Comparison of ENCODE assay signal across 34 mouse cellular contexts in the genomic region with DNA sequence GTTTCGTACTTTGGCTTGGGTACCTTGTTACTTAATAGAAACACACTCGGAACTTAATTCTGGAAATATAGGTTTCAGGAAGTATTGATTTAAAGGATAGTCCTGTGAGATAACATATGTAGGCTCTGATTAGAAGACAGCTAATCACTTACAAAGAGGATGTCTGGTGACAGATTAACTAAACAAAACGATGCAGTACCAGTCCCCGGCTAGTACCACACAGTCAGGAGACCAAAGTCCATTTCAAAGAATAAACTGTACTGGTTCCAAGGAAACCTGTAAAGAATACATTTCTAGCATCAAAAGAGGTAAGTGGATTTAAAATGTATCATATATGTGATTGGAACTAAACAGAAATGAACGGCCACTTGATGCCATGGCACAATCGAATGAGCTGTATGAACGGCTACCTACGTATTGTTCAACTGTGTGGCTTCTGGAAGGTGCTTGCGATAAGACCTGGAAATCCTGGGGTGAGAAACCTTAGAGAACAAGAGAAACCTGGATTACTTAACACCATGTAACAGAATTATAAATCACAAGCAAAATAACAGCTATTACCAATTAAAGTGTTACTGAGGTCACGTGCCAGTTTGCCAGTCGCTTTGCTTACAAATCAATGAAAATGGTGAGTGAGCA. TPM values are rescaled to one million over a fixed set of nuclear protein-coding genes. Genes with fewer than 3 reads are reported as not detected.
DNase-seq lines count a peak whose midpoint lies in the region; ATAC-seq and TF ChIP-seq lines count a peak whose summit lies in the region.
"Had no signal": no experiment of that assay in that cellular context is flagged by ENCODE, and none has a peak within 500 bp of the region (broad histone marks: within the 10 kb centered on the region; RNA-seq: fewer than 3 reads in every experiment).

A gene (plus strand): TSS at position 220 of the 639 bp plus-strand sequence.

- H3K36me3 ChIP-seq in kidney, embryonic 15.5 days, result no peaks in the 10 kb centered on the region
- H3K36me3 ChIP-seq in intestine, embryonic 14.5 days (ENCODE audit: control insufficient read depth, insufficient read depth, low read length), result no peaks in the 10 kb centered on the region
- no peaks in the 10 kb centered on the region for H3K36me3 ChIP-seq in intestine, embryonic 16.5 days (ENCODE audit: control insufficient read depth, insufficient read depth, low read length)
- H3K36me3 ChIP-seq in liver, embryonic 14.5 days (replicated peaks; ENCODE audit: control insufficient read depth, insufficient read depth, low read depth), result no peaks in the 10 kb centered on the region
- H3K36me3 ChIP-seq: embryonic facial prominence, embryonic 12.5 days; G1E; heart, embryonic 15.5 days; hindbrain, embryonic 13.5 days; limb, embryonic 12.5 days; midbrain, embryonic 15.5 days; neural tube, embryonic 12.5 days; stomach, embryonic 15.5 days had no signal

- 0 out of 2 replicates have a peak, but pooled peaks have one; percentile 43 for ATAC-seq in kidney, embryonic 15.5 days (replicated peaks; ENCODE audit: low FRiP score)
- ATAC-seq in intestine, embryonic 14.5 days (replicated peaks; ENCODE audit: low FRiP score, low TSS enrichment, low read depth), result peak; percentile 71; the same call in 1 of the 2 replicates
- ATAC-seq in intestine, embryonic 16.5 days, result peak; percentile 98
- ATAC-seq in liver, embryonic 14.5 days (ENCODE audit: insufficient read depth), result no peak
- ATAC-seq: forebrain, embryonic 13.5 days; inflammation-experienced regulatory T-cells, adult 6 months; lung, postnatal 0 days; midbrain, embryonic 15.5 days had no signal

- no peaks in the 10 kb centered on the region for H3K4me1 ChIP-seq in kidney, embryonic 15.5 days
- H3K4me1 ChIP-seq in intestine, embryonic 14.5 days (replicated peaks; ENCODE audit: control insufficient read depth, insufficient read depth, low read length), result no peaks in the 10 kb centered on the region
- peaks cover 7% of the 10 kb centered on the region; the same call in 1 of the 2 replicates for H3K4me1 ChIP-seq in intestine, embryonic 16.5 days (ENCODE audit: control insufficient read depth, insufficient read depth, low read length)
- H3K4me1 ChIP-seq in liver, embryonic 14.5 days (replicated peaks; ENCODE audit: control insufficient read depth in 2 of 2, insufficient read depth in 2 of 2, low read length in 1 of 2), result no peaks in the 10 kb centered on the region
- H3K4me1 ChIP-seq: embryonic facial prominence, embryonic 12.5 days; forebrain, embryonic 13.5 days; heart, embryonic 15.5 days; hindbrain, embryonic 13.5 days; limb, embryonic 12.5 days; midbrain, embryonic 15.5 days; neural tube, embryonic 12.5 days; stomach, embryonic 15.5 days had no signal

- H3K4me2 ChIP-seq in kidney, embryonic 15.5 days, result no peak within 1 kb of the TSS
- no peak within 1 kb of the TSS for H3K4me2 ChIP-seq in intestine, embryonic 14.5 days (ENCODE audit: low read length)
- H3K4me2 ChIP-seq in intestine, embryonic 16.5 days (ENCODE audit: low read depth, low read length), result peak within 1 kb of the TSS; percentile 27; the same call in 1 of the 2 replicates
- peak within 1 kb of the TSS; percentile 18 for H3K4me2 ChIP-seq in liver, embryonic 14.5 days (ENCODE audit: low read depth)
- H3K4me2 ChIP-seq: embryonic facial prominence, embryonic 12.5 days; forebrain, embryonic 13.5 days; heart, embryonic 15.5 days; hindbrain, embryonic 13.5 days; limb, embryonic 12.5 days; midbrain, embryonic 15.5 days; neural tube, embryonic 12.5 days; stomach, embryonic 15.5 days had no signal

- 87% methylated on average over 11 of the region's 11 CpGs for WGBS in kidney, embryonic 15.5 days
- 74% methylated on average over 11 of the region's 11 CpGs for WGBS in intestine, embryonic 14.5 days
- WGBS in intestine, embryonic 16.5 days, result 68% methylated on average over 11 of the region's 11 CpGs
- 67% methylated on average over 11 of the region's 11 CpGs for WGBS in liver, embryonic 14.5 days (ENCODE audit: insufficient replicate concordance)

- no peak for TF ChIP-seq CTCF in liver, embryonic 14.5 days (IDR thresholded peaks at IDR 0.05; ENCODE audit: low read depth)

- no peak within 1 kb of the TSS for H3K4me3 ChIP-seq in kidney, embryonic 15.5 days (replicated peaks)
- H3K4me3 ChIP-seq in intestine, embryonic 14.5 days (ENCODE audit: low read depth, low read length), result no peak within 1 kb of the TSS
- H3K4me3 ChIP-seq in intestine, embryonic 16.5 days (ENCODE audit: low read length), result peak within 1 kb of the TSS; percentile 35
- peak within 1 kb of the TSS; percentile 27 to 42 for H3K4me3 ChIP-seq in liver, embryonic 14.5 days (ENCODE audit: insufficient read depth in 1 of 2, low read depth in 2 of 2, low read length in 2 of 2)
- H3K4me3 ChIP-seq: embryonic facial prominence, embryonic 12.5 days; forebrain, embryonic 13.5 days; gastrocnemius, adult 2 months; heart, embryonic 15.5 days; hindbrain, embryonic 13.5 days; limb, embryonic 12.5 days; midbrain, embryonic 15.5 days; neural tube, embryonic 12.5 days; stomach, embryonic 15.5 days had no signal

- H3K9me3 ChIP-seq in kidney, embryonic 15.5 days (replicated peaks), result no peaks in the 10 kb centered on the region
- H3K9me3 ChIP-seq in intestine, embryonic 14.5 days (ENCODE audit: control insufficient read depth, low read length), result no peaks in the 10 kb centered on the region
- H3K9me3 ChIP-seq in intestine, embryonic 16.5 days (ENCODE audit: control insufficient read depth, low read length), result no peaks in the 10 kb centered on the region
- no peaks in the 10 kb centered on the region for H3K9me3 ChIP-seq in liver, embryonic 14.5 days (ENCODE audit: control insufficient read depth, low read length)
- H3K9me3 ChIP-seq: embryonic facial prominence, embryonic 12.5 days; forebrain, embryonic 13.5 days; G1E; heart, embryonic 15.5 days; hindbrain, embryonic 13.5 days; limb, embryonic 12.5 days; midbrain, embryonic 15.5 days; neural tube, embryonic 12.5 days; stomach, embryonic 15.5 days had no signal

- no peaks in the 10 kb centered on the region for H3K27me3 ChIP-seq in kidney, embryonic 15.5 days
- H3K27me3 ChIP-seq in intestine, embryonic 14.5 days (replicated peaks; ENCODE audit: control insufficient read depth, insufficient read depth, low read length), result no peaks in the 10 kb centered on the region
- H3K27me3 ChIP-seq in intestine, embryonic 16.5 days (replicated peaks; ENCODE audit: control insufficient read depth, insufficient read depth, low read length), result no peaks in the 10 kb centered on the region
- no peaks in the 10 kb centered on the region for H3K27me3 ChIP-seq in liver, embryonic 14.5 days (ENCODE audit: control insufficient read depth, insufficient read depth, low read length)
- H3K27me3 ChIP-seq: CH12.LX; embryonic facial prominence, embryonic 12.5 days; forebrain, embryonic 13.5 days; heart, embryonic 15.5 days; hindbrain, embryonic 13.5 days; limb, embryonic 12.5 days; midbrain, embryonic 15.5 days; neural tube, embryonic 12.5 days; stomach, embryonic 15.5 days had no signal

- DNase-seq in kidney, adult 11 months, result no peak
- no peak for DNase-seq in intestine, embryonic 14.5 days (ENCODE audit: low spot score)
- no peak for DNase-seq in liver, embryonic 14.5 days (ENCODE audit: low read depth in 3 of 3, low spot score in 3 of 3)
- DNase-seq in lung, adult 18-20 months, result no peak
- no peak for DNase-seq in urinary bladder, adult 18-20 months (ENCODE audit: low spot score in 2 of 2)
- DNase-seq in adrenal gland, postnatal 25 days, result no peak
- DNase-seq: adrenal gland, adult 2 months; B cell, adult 2 months; cerebellum, adult 11-12 months; cerebellum, postnatal 25 days; gastrocnemius, adult 2 months; heart, postnatal 36 days; layer of hippocampus, postnatal 36 days; thymus, adult 2 months had no signal

- no peak within 1 kb of the TSS for H3K9ac ChIP-seq in kidney, embryonic 15.5 days
- no peak within 1 kb of the TSS for H3K9ac ChIP-seq in intestine, embryonic 14.5 days (ENCODE audit: low read length)
- H3K9ac ChIP-seq in intestine, embryonic 16.5 days (ENCODE audit: low read depth, low read length), result no peak within 1 kb of the TSS
- no peak within 1 kb of the TSS for H3K9ac ChIP-seq in liver, embryonic 14.5 days (replicated peaks)
- H3K9ac ChIP-seq: embryonic facial prominence, embryonic 12.5 days; forebrain, embryonic 13.5 days; heart, embryonic 15.5 days; hindbrain, embryonic 13.5 days; limb, embryonic 12.5 days; midbrain, embryonic 15.5 days; neural tube, embryonic 12.5 days; stomach, embryonic 15.5 days had no signal

- H3K27ac ChIP-seq in kidney, embryonic 15.5 days, result no peak within 1 kb of the TSS
- no peak within 1 kb of the TSS for H3K27ac ChIP-seq in intestine, embryonic 14.5 days (ENCODE audit: low read depth)
- peak within 1 kb of the TSS; percentile 49 for H3K27ac ChIP-seq in intestine, embryonic 16.5 days (ENCODE audit: low read length)
- H3K27ac ChIP-seq in liver, embryonic 14.5 days, result no peak within 1 kb of the TSS
- H3K27ac ChIP-seq: embryonic facial prominence, embryonic 12.5 days; forebrain, embryonic 13.5 days; gastrocnemius, adult 2 months; heart, embryonic 15.5 days; hindbrain, embryonic 13.5 days; limb, embryonic 12.5 days; macrophage; midbrain, embryonic 15.5 days; neural tube, embryonic 12.5 days; stomach, embryonic 15.5 days had no signal

- no peak for TF ChIP-seq EP300 in liver, embryonic 14.5 days (IDR thresholded peaks at IDR 0.05; ENCODE audit: low read depth)

RNA-seq across cellular contexts. Expression of the gene that starts here (rescaled TPM):
- 1.4 and 2.2 TPM in 2 replicates for polyA plus RNA-seq in kidney, embryonic 15.5 days (2015; fragmentation: Nextera tagmentation; extraction: Ambion mirVana)
- polyA plus RNA-seq in intestine, embryonic 14.5 days (2014; fragmentation: Nextera tagmentation; extraction: Ambion mirVana), result 2.7 and 5.0 TPM in 2 replicates
- 19.7 and 22.8 TPM in 2 replicates for polyA plus RNA-seq in intestine, embryonic 16.5 days (2015; fragmentation: Nextera tagmentation; extraction: Ambion mirVana)
- 2.2 and 4.2 TPM in 2 replicates for polyA plus RNA-seq in liver, embryonic 14.5 days (2012; rRNA removed)
- 5.9 and 7.9 TPM in 2 replicates for polyA plus RNA-seq in liver, embryonic 14.5 days (2014; fragmentation: Nextera tagmentation; extraction: Ambion mirVana)
- not detected in 2 replicates for total RNA-seq in adrenal gland, postnatal 25 days (2021)
- total RNA-seq: adrenal gland, adult 2 months; CH12.LX; gastrocnemius, adult 2 months; gastrocnemius, postnatal 4 days; heart, adult 8-10 months; heart, postnatal 36 days; layer of hippocampus, adult 8-10 months; layer of hippocampus, postnatal 36 days; left cerebral cortex, postnatal 14 days had no signal
- polyA plus RNA-seq: adrenal gland, adult 2 months; embryonic facial prominence, embryonic 12.5 days; forebrain, embryonic 13.5 days; G1E; heart, embryonic 15.5 days; hindbrain, embryonic 13.5 days; inflammation-experienced regulatory T-cells, adult 6 months; limb, embryonic 12.5 days; lung, postnatal 0 days; macrophage; midbrain, embryonic 15.5 days; neural tube, embryonic 12.5 days; thymus, adult 2 months; urinary bladder, adult 2 months had no signal

Comparison
In these comparisons a context has a peak if more than half of its experiments do, and no peak if none do; other contexts are left out.
1. H3K4me2 ChIP-seq: peak in intestine, embryonic 16.5 days (single experiment) and liver, embryonic 14.5 days (single experiment); none in kidney, embryonic 15.5 days (single experiment) and intestine, embryonic 14.5 days (single experiment).
2. H3K4me3 ChIP-seq: peak in intestine, embryonic 16.5 days (single experiment) and liver, embryonic 14.5 days (2 of 2); none in kidney, embryonic 15.5 days (single experiment) and intestine, embryonic 14.5 days (single experiment).